Mouse (Mus musculus) heart, postnatal 0 days (tissue): ENCODE results near the gene Nup107.

Experiments
- CTCF ChIP-seq: IDR thresholded peaks from 2 replicates; pipeline ENCODE4 v1.5.1; 2016; ENCODE audit warnings: antibody characterized with exemption, control low read depth, low read depth
- EP300 ChIP-seq: IDR thresholded peaks from 2 replicates; pipeline ENCODE4 v1.6.1; 2016; ENCODE audit warnings: antibody characterized with exemption, low read depth

GRCm38 (mm10) chr10:117728574-117728973 is 63.9 kb downstream of the Nup107 start:
- no peak for TF ChIP-seq CTCF
- TF ChIP-seq EP300, result no peak
